Mouse (Mus musculus): ENCODE results near the gene Edn1.
A peak's percentile ranks its signal among the peaks of the same experiment; 100 is the strongest.

Edn1 gene

DNA sequence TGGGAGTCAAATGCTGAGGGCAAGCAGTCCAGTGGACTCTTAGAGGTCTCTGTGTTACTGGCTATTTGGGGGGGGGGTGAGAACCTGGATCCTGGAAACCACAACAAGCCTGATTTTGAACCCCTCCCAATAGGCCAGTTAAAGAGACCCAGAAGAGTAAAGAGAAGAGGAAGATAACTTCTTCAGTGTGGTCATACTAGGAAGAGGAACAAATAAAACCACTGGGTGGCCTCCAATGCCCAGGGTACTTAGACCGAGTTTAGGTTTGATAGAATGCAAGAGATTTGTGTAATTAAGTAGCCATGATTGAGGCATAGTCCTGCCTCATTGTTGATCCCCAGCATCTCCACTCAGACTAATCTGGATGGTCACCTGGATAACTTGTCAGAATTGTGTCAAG is 14.4 kb downstream of the Edn1 start:
- no peak for DNase-seq (ENCODE audit: low read depth)

DNA sequence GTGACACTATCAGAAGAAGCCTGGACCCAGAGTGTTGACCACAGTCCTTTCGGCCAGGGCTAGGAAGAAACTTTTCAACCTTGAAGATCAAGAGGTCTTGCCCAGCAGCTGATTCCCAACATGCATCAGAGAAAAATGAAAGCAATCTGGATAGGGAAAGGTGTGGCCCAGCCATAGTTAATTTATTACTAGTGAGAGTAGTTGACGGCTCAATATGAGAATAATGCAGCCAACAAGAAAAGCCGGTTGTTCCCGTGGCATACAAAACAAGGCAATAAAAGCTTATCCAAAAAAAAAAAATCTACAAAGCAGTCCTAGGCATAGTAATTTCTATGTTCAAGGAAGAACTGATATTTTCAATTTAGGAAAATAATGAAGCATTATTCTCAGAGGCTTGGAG is 16.5 kb downstream of the Edn1 start:
- DNase-seq (ENCODE audit: low read depth): no peak

- DNase-seq (ENCODE audit: low read depth): peak; percentile 45
Measured at GRCm38 (mm10) chr13:42328576-42328975, 27.3 kb downstream of the Edn1 start.

DNA sequence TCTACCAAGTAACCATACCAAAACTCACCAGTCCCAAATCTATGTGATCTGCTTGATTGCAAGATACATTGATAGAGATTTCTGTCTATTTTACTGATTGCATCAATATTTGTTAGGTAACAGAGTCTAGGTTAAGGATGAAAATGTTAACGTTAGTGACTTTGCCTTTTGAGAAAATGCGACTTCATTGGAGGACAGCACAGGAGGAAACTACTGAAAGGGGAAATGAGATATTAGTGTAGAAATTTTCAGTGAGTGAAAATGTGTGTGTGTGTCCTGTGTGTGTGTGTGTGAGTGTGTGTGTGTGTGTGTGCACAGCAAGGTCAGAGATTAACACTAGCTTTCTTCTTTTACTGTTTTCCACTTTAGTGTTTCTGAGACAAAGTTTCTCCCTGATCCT is 29.8 kb downstream of the Edn1 start:
- DNase-seq (ENCODE audit: low read depth): no peak

DNA sequence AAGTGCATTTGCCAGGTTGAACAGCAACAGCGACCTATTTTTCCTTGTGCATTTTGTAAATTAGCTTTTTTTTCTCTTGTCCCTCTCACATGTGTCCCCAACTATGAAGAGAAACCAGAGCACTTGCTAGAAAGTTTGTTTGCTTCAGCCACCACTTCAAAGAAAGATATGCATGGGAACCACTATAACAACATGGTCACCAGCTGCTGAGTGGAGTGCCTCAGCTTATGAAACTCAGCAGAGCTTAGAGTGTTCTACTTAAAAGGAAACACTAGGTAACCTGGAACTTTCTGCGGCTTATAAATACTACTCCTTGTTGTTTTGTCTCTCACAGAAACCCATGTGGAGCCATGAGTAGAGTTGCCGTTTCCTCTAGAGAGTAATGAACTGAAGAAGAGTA is 33.7 kb downstream of the Edn1 start:
- DNase-seq (ENCODE audit: low read depth): no peak

- no peak for DNase-seq (ENCODE audit: low read depth)
Measured at GRCm38 (mm10) chr13:42336414-42336813, 35.1 kb downstream of the Edn1 start.

GRCm38 (mm10) chr13:42337072-42337471 is 35.8 kb downstream of the Edn1 start:
- no peak for DNase-seq (ENCODE audit: low read depth)

- DNase-seq (ENCODE audit: low read depth): no peak
Measured at GRCm38 (mm10) chr13:42339466-42339865, 38.2 kb downstream of the Edn1 start.

GRCm38 (mm10) chr13:42341871-42342532 is 40.7 kb downstream of the Edn1 start:
- no peak for DNase-seq (ENCODE audit: low read depth)

- DNase-seq (ENCODE audit: low read depth): no peak
Measured at GRCm38 (mm10) chr13:42345439-42345838, 44.2 kb downstream of the Edn1 start.

DNA sequence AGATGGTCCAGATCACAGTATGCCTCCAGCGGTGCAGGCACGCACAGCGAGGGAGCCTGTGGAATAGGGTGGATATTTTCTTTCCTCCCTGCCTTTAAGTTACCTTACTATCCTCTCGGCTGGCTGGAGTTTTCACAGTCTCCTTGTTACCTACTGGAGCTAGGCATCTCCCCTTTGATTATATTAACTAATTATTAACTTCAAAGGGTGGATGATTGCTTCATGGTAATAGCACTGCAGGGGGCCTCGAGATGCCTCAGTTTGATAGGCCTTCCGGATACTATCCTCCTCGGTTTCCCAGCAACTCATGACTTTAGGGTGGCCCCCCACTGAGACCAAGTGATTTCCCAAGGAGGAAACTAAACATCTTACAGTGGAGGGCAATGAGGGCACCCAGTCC is 45.1 kb downstream of the Edn1 start:
- DNase-seq (ENCODE audit: low read depth): no peak

GRCm38 (mm10) chr13:42351675-42352074 is 50.4 kb downstream of the Edn1 start:
- DNase-seq (ENCODE audit: low read depth): no peak
